Mouse (Mus musculus) T-cell, adult 66 days (primary cell): ENCODE data around the gene Zfp592. TPM values are rescaled to one million over a fixed set of nuclear protein-coding genes. Genes with fewer than 3 reads are reported as not detected.

ENCODE experiments used
- total RNA-seq, 2 experiments: library from RNA; stranded (reverse); gene quantifications; 3 replicates in 1 of 2; 4 replicates in 1 of 2; pipeline ENCODE4 v1.2.4; 2023

The Zfp592 gene
- 10 to 100 TPM; 79.2 to 89.6 TPM for total RNA-seq

DNA sequence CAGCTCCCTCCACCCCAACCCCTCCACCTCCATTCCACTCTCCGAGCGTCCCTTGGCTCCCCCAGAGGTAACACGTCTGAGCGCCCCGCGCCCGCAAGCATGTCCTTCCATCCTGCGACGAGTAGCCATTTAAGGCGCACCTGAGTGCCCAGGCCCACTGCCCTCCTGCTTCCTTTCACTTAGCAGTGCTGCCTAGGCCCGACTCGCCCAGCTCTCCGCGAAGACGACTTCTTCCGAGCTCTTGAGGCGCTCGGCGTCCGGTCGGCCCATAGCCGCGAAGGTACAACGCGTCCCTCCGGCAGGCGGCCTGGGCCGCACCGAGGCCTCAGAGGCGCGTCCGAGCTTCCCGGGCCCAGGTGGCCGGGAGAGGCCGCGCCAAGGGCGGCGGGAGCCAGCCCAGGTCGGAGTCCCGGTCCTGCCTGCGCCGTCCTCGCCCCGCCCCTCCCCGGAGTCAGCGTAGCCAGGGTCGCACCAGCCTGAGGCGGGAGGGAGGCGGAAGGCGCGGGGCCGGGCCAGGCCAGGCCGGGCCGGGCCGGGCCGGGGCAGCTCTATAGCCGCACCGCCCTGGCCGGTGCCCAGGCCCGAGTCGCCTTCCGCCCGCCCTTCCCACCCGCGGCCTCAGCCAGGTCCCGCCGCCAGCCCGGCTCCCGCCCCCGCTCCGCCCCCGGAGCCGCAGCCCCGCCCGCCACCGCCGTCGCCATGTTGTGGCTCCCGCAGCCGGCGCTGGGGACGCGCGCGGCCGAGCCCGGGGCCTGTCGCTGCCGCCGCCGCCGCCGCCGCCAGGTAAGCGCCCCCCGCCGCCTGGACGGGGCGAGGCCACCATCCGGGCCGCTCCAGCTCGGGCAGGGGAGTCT is at the start of gene Zfp592:
Zfp592 (plus strand) TSS at position 702 of the 854 bp plus-strand sequence.

DNA sequence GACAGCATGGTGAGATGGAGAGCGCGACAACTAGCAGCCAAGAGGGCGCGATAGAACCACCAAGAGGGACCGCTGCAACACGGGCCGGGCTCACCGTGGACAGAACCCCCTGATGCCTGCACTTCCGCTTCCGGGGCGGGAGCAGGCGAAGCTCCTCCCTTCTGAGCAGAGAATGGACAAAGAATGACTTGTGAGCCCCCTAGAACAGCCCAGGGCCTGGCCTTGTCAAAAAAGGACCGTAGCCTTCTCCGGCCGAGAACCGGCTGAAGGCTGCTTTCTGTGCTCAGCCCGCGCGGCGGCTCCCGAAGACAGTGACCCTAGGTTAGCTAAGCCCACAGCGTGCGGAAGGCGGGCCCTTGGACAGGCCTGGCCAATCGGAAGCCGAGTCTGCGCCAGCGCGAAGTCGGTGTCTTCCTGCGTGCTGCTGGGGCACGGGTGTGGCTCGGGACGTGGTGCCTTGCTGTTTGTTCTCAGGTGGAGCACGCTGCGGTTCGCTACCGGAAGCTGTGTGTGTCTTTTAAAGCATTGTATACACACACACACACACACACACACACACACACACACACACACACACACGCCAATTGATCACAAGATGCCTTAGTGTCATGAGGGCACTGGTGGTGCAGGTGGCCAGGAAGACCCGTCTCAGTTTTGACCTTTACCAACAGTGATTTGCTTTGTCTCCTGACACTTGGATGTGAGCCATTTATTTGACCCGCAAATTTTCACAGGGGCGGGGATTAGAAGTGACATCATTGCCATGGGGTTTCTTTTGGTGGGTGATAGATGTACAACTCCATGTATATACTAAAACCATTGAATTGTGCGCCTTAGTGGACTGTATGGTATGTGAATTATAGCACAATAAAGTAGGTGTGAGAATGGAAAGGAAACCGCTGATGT is 45.8 kb upstream of the Zfp592 start, which contains the start of gene Sec11a:
Sec11a (minus strand) TSS at position 336 of the 906 bp plus-strand sequence.

DNA sequence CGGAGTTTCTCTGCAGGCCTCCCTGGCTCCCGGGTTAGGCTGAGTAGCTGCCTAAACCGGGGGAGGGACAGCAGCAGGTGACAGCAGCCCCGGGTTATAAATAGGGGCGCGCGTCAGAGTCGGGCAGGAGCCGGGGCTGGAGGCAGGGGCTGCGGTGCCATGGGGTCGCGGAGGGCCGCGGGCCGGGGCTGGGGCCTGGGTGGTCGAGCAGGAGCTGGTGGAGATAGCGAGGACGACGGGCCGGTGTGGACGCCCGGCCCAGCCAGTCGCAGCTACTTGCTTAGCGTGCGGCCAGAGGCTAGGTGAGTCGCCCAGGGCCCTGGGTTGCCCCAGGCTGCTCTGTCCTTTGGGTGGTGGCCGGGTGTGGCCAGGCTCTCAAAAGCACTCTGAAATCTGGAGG is 64.0 kb downstream of the Zfp592 start, which contains the start of gene Alpk3:
Alpk3 (plus strand) TSS at position 130 of the 400 bp plus-strand sequence.

Other genes with a start within 250 kb of the Zfp592 start
- 100 to 1,000 TPM; 232 to 249 TPM for gene Iqgap1, start 167.7 kb upstream of the Zfp592 start, total RNA-seq
- gene Zscan2, start 132.8 kb upstream of the Zfp592 start, total RNA-seq: 10 to 100 TPM; 19.9 to 27.0 TPM
- 10 to 100 TPM; 20.2 to 20.9 TPM for gene Wdr73, start 92.4 kb upstream of the Zfp592 start, total RNA-seq
- gene Nmb, start 88.6 kb upstream of the Zfp592 start, total RNA-seq: 10 to 100 TPM; 31.5 to 32.4 TPM
- gene Sec11a, start 45.9 kb upstream of the Zfp592 start, total RNA-seq: 100 to 1,000 TPM; 138 to 152 TPM
- gene Alpk3, start 63.9 kb downstream of the Zfp592 start, total RNA-seq: under 1 TPM; 0.32 to 0.62 TPM
- gene Slc28a1, start 121.1 kb downstream of the Zfp592 start, total RNA-seq: not detected
- 10 to 100 TPM in 1 of 2 experiments, 1 to 10 TPM in 1; 7.4 to 11.0 TPM for gene Pde8a, start 219.9 kb downstream of the Zfp592 start, total RNA-seq